Mouse (Mus musculus): ENCODE data around the gene Lsm3. TPM values are rescaled to one million over a fixed set of nuclear protein-coding genes. Genes with fewer than 3 reads are reported as not detected.

Lsm3 gene
- total RNA-seq, 2 experiments from 2014 or later: 37.6 to 40.8 TPM

- no peak for DNase-seq (ENCODE audit: low spot score in 2 of 2)
- intact Hi-C loops (cut with DNase I): no loop called here
Measured at GRCm38 (mm10) chr6:91506036-91506435, 9.7 kb upstream of the Lsm3 start.

GRCm38 (mm10) chr6:91508041-91508440 lies 7.7 kb upstream of the Lsm3 start:
- intact Hi-C loops (cut with DNase I): no loop called here

GRCm38 (mm10) chr6:91509326-91509725 lies 6.4 kb upstream of the Lsm3 start:
- intact Hi-C loops (cut with DNase I): no loop called here
- DNase-seq (ENCODE audit: low spot score in 2 of 2): peak in 1 of 2 experiments; percentile 60

More at GRCm38 (mm10) chr6:91508041-91508440, 7.7 kb upstream of the Lsm3 start:
- DNase-seq (ENCODE audit: low spot score in 2 of 2): no peak

- no peak for DNase-seq (ENCODE audit: low spot score in 2 of 2)
- intact Hi-C loops (cut with DNase I): no loop called here
Measured at GRCm38 (mm10) chr6:91510211-91510610, 5.5 kb upstream of the Lsm3 start.

- intact Hi-C loops (cut with DNase I): no loop called here
- no peak for DNase-seq (ENCODE audit: low spot score in 2 of 2)
Measured at GRCm38 (mm10) chr6:91514135-91514534, 1.6 kb upstream of the Lsm3 start.

GRCm38 (mm10) chr6:91514737-91515362 lies 878 bp upstream of the Lsm3 start:
- DNase-seq (ENCODE audit: low spot score in 2 of 2): no peak
- intact Hi-C loops (cut with DNase I): no loop called here

GRCm38 (mm10) chr6:91518454-91519020 lies 2.8 kb downstream of the Lsm3 start:
- intact Hi-C loops (cut with DNase I): no loop called here
- peak; percentile 12 to 57 for DNase-seq (ENCODE audit: low spot score in 2 of 2)

GRCm38 (mm10) chr6:91522816-91523215 lies 7.1 kb downstream of the Lsm3 start:
- no peak for DNase-seq (ENCODE audit: low spot score in 2 of 2)
- intact Hi-C loops (cut with DNase I): no loop called here

GRCm38 (mm10) chr6:91525544-91525943 lies 9.8 kb downstream of the Lsm3 start:
- DNase-seq (ENCODE audit: low spot score in 2 of 2): no peak
- intact Hi-C loops (cut with DNase I): loop anchor here (5.0 kb wide), 1 partner anchor 157 kb away; the partner anchor contains the start of gene Slc6a6

GRCm38 (mm10) chr6:91527227-91527860 lies 11.6 kb downstream of the Lsm3 start:
- peak; percentile 46 to 84 for DNase-seq (ENCODE audit: low spot score in 2 of 2)
- intact Hi-C loops (cut with DNase I): loop anchor here (1.0 to 5.0 kb wide), 2 partner anchors 155 to 214 kb away; partner anchors contain the start of gene Slc6a6

- no peak for DNase-seq (ENCODE audit: low spot score in 2 of 2)
- intact Hi-C loops (cut with DNase I): loop anchor here (5.0 kb wide), 1 partner anchor 154 kb away; the partner anchor contains the start of gene Slc6a6
Measured at GRCm38 (mm10) chr6:91528265-91528664, 12.5 kb downstream of the Lsm3 start.

- intact Hi-C loops (cut with DNase I): no loop called here
- DNase-seq (ENCODE audit: low spot score in 2 of 2): no peak
Measured at GRCm38 (mm10) chr6:91530673-91531072, 14.9 kb downstream of the Lsm3 start.

- intact Hi-C loops (cut with DNase I): no loop called here
- DNase-seq (ENCODE audit: low spot score in 2 of 2): no peak
Measured at GRCm38 (mm10) chr6:91531276-91531675, 15.5 kb downstream of the Lsm3 start.

GRCm38 (mm10) chr6:91532661-91533060 lies 16.9 kb downstream of the Lsm3 start:
- DNase-seq (ENCODE audit: low spot score in 2 of 2): no peak
- intact Hi-C loops (cut with DNase I): no loop called here

- no peak for DNase-seq (ENCODE audit: low spot score in 2 of 2)
- intact Hi-C loops (cut with DNase I): no loop called here
Measured at GRCm38 (mm10) chr6:91533359-91533758, 17.6 kb downstream of the Lsm3 start.

GRCm38 (mm10) chr6:91533771-91534170 lies 18.0 kb downstream of the Lsm3 start:
- no peak for DNase-seq (ENCODE audit: low spot score in 2 of 2)
- intact Hi-C loops (cut with DNase I): no loop called here

- intact Hi-C loops (cut with DNase I): no loop called here
- DNase-seq (ENCODE audit: low spot score in 2 of 2): no peak
Measured at GRCm38 (mm10) chr6:91534268-91534667, 18.5 kb downstream of the Lsm3 start.

GRCm38 (mm10) chr6:91535231-91535630 lies 19.5 kb downstream of the Lsm3 start:
- intact Hi-C loops (cut with DNase I): no loop called here
- no peak for DNase-seq (ENCODE audit: low spot score in 2 of 2)

GRCm38 (mm10) chr6:91536047-91536765 lies 20.5 kb downstream of the Lsm3 start:
- intact Hi-C loops (cut with DNase I): no loop called here
- no peak for DNase-seq (ENCODE audit: low spot score in 2 of 2)

- DNase-seq (ENCODE audit: low spot score in 2 of 2): no peak
- intact Hi-C loops (cut with DNase I): no loop called here
Measured at GRCm38 (mm10) chr6:91541276-91541675, 25.5 kb downstream of the Lsm3 start.

Data from left cerebral cortex, postnatal 14 days (tissue).